Mouse (Mus musculus): ENCODE results near the gene Olfr945. TPM values are rescaled to one million over a fixed set of nuclear protein-coding genes. Genes with fewer than 3 reads are reported as not detected.

The Olfr945 gene
- not detected in 2 replicates for polyA plus RNA-seq (2015; fragmentation: Nextera tagmentation; extraction: Ambion mirVana)

DNA sequence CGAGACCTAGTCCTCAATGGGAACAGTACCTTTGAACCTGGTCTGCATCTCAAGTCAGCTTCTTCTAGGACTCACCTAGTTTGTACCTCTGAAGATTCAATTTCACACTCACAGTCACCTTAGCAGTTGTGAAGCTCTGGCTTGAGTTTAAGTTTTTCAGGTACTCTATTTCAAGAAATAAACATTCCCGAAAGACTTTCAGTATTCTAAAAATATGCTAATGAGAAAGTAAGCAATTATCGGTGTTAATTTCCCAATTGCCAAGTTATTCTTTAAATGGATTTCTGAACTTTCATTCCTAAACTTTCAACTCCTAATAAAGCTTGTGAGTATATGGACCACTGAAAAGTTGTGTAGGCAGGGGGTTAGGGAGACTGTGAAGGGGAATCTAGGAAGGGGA lies at the start of gene Olfr945:
Olfr945 (minus strand) TSS at position 101 of the 400 bp plus-strand sequence.
- H3K27ac ChIP-seq (ENCODE audit: low read length), result no peak within 1 kb of the TSS
- no peaks in the 10 kb centered on the region for H3K9me3 ChIP-seq (ENCODE audit: low read length)
- WGBS, result 84% methylated on average over 3 of the region's 3 CpGs
- no peak within 1 kb of the TSS for H3K4me2 ChIP-seq (replicated peaks; ENCODE audit: low read depth, low read length)
- no peaks in the 10 kb centered on the region for H3K27me3 ChIP-seq (ENCODE audit: insufficient read depth, low read length)
- no peak within 1 kb of the TSS for H3K4me3 ChIP-seq (ENCODE audit: low read length)
- H3K9ac ChIP-seq (replicated peaks; ENCODE audit: low read length), result no peak within 1 kb of the TSS
- H3K36me3 ChIP-seq (ENCODE audit: insufficient read depth, low read length), result no peaks in the 10 kb centered on the region
- no peak for ATAC-seq (ENCODE audit: low FRiP score, low TSS enrichment)
- H3K4me1 ChIP-seq (ENCODE audit: insufficient read depth, low read length), result no peaks in the 10 kb centered on the region

DNA sequence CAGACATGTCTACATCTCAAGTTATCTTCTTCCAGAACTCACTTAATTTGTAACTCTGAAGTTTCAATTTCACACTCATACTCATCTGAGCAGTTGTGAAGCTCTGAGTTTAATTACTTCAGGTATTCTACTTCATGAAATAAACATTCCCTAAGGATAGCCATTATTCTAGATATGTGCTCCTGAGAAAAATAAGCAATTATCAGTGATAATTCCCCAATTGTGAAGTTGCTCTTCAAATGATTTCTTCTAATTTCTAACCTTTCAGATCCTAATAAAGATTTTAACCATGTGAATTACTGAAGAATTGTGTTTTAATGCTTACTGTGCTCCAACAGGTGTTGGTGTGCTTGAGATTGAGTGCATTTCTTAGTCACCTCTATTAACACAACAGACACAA lies 49.3 kb upstream of the Olfr945 start, which contains the start of gene Olfr948:
Olfr948 (minus strand) TSS at position 101 of the 400 bp plus-strand sequence.
- Histone ChIP-seq H3K36me3 (ENCODE audit: insufficient read depth, low read length) (no peaks in the 10 kb centered on the region), H3K9me3 (ENCODE audit: low read length) (no peaks in the 10 kb centered on the region), H3K4me1 (ENCODE audit: insufficient read depth, low read length) (no peaks in the 10 kb centered on the region), H3K27me3 (ENCODE audit: insufficient read depth, low read length) (no peaks in the 10 kb centered on the region), H3K4me3 (ENCODE audit: low read length) (no peak within 1 kb of the TSS), H3K9ac (replicated peaks; ENCODE audit: low read length) (no peak within 1 kb of the TSS), H3K4me2 (replicated peaks; ENCODE audit: low read depth, low read length) (no peak within 1 kb of the TSS), H3K27ac (ENCODE audit: low read length) (no peak within 1 kb of the TSS)
- ATAC-seq (ENCODE audit: low FRiP score, low TSS enrichment), result no peak

DNA sequence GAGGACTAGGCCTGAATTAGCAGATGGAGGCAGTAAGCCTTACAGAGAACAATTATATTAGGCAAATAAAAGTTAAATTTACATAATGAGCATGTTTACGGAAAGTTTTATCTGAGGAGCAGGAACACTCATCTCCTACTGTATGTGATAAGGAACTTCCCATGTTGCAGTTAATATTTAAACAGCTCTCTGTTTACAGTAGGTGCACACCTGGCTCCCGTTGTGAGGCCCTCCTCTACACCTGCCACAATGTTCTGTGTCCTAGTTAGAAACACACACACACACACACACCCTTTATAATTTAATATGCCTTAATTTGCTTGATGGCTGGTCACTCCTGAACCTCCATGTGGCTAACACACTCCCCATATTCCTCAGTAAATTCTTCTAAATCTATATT lies 10.5 kb upstream of the Olfr945 start:
- ATAC-seq (ENCODE audit: low FRiP score, low TSS enrichment), result no peak
- Histone ChIP-seq H3K4me1 (ENCODE audit: insufficient read depth, low read length) (no peaks in the 10 kb centered on the region), H3K27ac (ENCODE audit: low read length) (no peak overlapping the region), H3K9me3 (ENCODE audit: low read length) (no peaks in the 10 kb centered on the region), H3K4me3 (ENCODE audit: low read length) (no peak overlapping the region), H3K9ac (replicated peaks; ENCODE audit: low read length) (no peak overlapping the region), H3K4me2 (replicated peaks; ENCODE audit: low read depth, low read length) (no peak overlapping the region), H3K27me3 (ENCODE audit: insufficient read depth, low read length) (no peaks in the 10 kb centered on the region), H3K36me3 (ENCODE audit: insufficient read depth, low read length) (no peaks in the 10 kb centered on the region)
- WGBS, result 75% methylated on average over 2 of the region's 2 CpGs

DNA sequence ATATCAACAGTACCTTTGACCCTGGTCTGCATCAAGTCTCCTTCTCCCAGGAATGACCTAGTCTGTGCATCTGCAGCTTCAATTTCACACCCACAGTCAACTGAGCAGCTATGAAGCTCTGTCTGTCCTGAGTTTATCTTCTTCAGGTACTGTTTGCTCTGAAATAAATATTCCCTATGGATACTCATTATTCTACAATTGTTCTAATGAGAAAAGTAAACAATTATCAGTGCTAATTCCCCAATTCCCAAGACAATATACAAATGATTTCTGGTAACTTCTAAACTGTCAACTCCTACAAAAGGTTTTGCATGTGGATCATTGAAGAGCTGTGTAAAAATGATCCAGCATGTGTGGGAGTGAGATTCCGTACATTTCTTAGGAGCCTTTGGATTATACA lies 26.7 kb downstream of the Olfr945 start, which contains the start of gene Olfr1537:
Olfr1537 (minus strand) TSS at position 101 of the 400 bp plus-strand sequence.
- H3K4me3 ChIP-seq (ENCODE audit: low read length), result no peak within 1 kb of the TSS
- no peaks in the 10 kb centered on the region for H3K4me1 ChIP-seq (ENCODE audit: insufficient read depth, low read length)
- H3K27ac ChIP-seq (ENCODE audit: low read length), result no peak within 1 kb of the TSS
- H3K9me3 ChIP-seq (ENCODE audit: low read length), result no peaks in the 10 kb centered on the region
- H3K36me3 ChIP-seq (ENCODE audit: insufficient read depth, low read length), result no peaks in the 10 kb centered on the region
- ATAC-seq (ENCODE audit: low FRiP score, low TSS enrichment), result no peak
- no peak within 1 kb of the TSS for H3K9ac ChIP-seq (replicated peaks; ENCODE audit: low read length)
- 65% methylated on average over 1 of the region's 1 CpGs for WGBS
- no peak within 1 kb of the TSS for H3K4me2 ChIP-seq (replicated peaks; ENCODE audit: low read depth, low read length)
- no peaks in the 10 kb centered on the region for H3K27me3 ChIP-seq (ENCODE audit: insufficient read depth, low read length)

Other genes with a start within 250 kb of the Olfr945 start
- not detected in 2 replicates for gene Olfr937, start 211.9 kb downstream of the Olfr945 start, polyA plus RNA-seq (2015; fragmentation: Nextera tagmentation; extraction: Ambion mirVana)
- gene Olfr938, start 197.9 kb downstream of the Olfr945 start, polyA plus RNA-seq (2015; fragmentation: Nextera tagmentation; extraction: Ambion mirVana), result not detected in 2 replicates
- gene Olfr27, start 148.7 kb downstream of the Olfr945 start, polyA plus RNA-seq (2015; fragmentation: Nextera tagmentation; extraction: Ambion mirVana), result not detected in 2 replicates
- not detected in 2 replicates for gene Olfr943, start 110.5 kb downstream of the Olfr945 start, polyA plus RNA-seq (2015; fragmentation: Nextera tagmentation; extraction: Ambion mirVana)
- not detected in 2 replicates for gene Olfr944, start 74.9 kb downstream of the Olfr945 start, polyA plus RNA-seq (2015; fragmentation: Nextera tagmentation; extraction: Ambion mirVana)
- not detected in 2 replicates for gene Olfr1537, start 26.8 kb downstream of the Olfr945 start, polyA plus RNA-seq (2015; fragmentation: Nextera tagmentation; extraction: Ambion mirVana)
- not detected in 2 replicates for gene Olfr948, start 49.2 kb upstream of the Olfr945 start, polyA plus RNA-seq (2015; fragmentation: Nextera tagmentation; extraction: Ambion mirVana)
- gene Olfr951, start 110.6 kb upstream of the Olfr945 start, polyA plus RNA-seq (2015; fragmentation: Nextera tagmentation; extraction: Ambion mirVana), result not detected in 2 replicates
- gene Olfr952, start 150.3 kb upstream of the Olfr945 start, polyA plus RNA-seq (2015; fragmentation: Nextera tagmentation; extraction: Ambion mirVana), result not detected in 2 replicates
- not detected in 2 replicates for gene Olfr954, start 179.9 kb upstream of the Olfr945 start, polyA plus RNA-seq (2015; fragmentation: Nextera tagmentation; extraction: Ambion mirVana)
- not detected in 2 replicates for gene Olfr955, start 195.1 kb upstream of the Olfr945 start, polyA plus RNA-seq (2015; fragmentation: Nextera tagmentation; extraction: Ambion mirVana)
- not detected in 2 replicates for gene Olfr44, start 217.2 kb upstream of the Olfr945 start, polyA plus RNA-seq (2015; fragmentation: Nextera tagmentation; extraction: Ambion mirVana)
- not detected in 2 replicates for gene Olfr957, start 239.0 kb upstream of the Olfr945 start, polyA plus RNA-seq (2015; fragmentation: Nextera tagmentation; extraction: Ambion mirVana)

All from kidney, embryonic 16.5 days (tissue).